Mouse (Mus musculus) CD4-positive, CD25-positive, alpha-beta regulatory T cell, adult 2 months (primary cell): ENCODE measurements around the gene Mcf2l.
A peak's percentile ranks its signal among the peaks of the same experiment; 100 is the strongest.

ENCODE experiments used
- DNase-seq: peaks from one replicate; pipeline ENCODE4 v3.0.0-alpha.2; 2012; ENCODE audit warnings: low read depth, low spot score

The Mcf2l gene

DNA sequence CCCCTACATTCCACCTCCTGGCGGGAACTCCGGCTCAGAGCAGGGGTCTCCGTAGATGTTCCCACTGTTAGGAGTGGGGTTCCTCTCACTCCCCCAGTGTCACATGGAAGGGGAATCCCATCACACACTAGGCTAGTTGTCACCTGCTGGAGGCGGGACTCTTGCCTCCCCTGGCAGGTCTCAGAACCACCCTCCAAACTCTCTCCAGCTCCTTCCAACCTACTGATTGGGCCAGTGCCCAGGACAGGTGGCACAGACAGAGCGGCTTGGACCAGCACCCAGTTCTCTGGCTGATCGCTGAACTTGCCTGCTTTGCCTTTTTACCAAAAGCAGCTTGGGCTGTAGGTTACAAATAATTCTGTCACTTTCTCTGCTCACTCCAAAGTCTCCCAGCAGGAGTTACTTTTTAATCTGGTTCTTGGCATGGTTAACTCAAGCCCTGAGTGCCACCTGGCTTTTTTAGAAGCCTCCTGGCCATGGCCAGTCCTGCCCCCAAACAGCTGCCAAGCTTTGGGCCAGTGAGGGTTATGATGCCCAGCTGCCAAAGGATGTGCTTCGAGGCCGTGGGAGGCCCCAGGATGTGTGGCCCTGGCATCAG, 687 bp downstream of the Mcf2l start:
- peak; percentile 18 for DNase-seq

DNA sequence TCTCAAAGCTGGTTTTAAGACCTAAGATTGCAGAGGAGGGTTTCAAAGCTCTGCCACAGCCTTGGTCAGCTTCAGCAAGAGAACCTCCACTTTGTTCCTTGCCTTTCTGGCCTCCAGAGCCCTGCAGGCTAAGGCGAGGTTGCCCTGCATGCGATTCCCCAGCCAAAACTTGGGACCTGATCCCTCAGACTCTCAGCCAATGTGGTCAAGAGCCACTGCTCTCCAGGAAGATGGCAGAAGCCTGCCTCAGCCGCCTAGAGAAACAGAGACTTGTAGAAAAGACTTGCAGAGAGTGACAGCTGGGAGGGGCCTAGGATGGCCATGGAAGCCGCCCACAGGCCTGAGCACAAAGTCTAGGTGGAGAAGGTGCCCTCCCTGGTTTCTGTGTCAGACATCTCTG, 1.4 kb downstream of the Mcf2l start:
- no peak for DNase-seq

DNA sequence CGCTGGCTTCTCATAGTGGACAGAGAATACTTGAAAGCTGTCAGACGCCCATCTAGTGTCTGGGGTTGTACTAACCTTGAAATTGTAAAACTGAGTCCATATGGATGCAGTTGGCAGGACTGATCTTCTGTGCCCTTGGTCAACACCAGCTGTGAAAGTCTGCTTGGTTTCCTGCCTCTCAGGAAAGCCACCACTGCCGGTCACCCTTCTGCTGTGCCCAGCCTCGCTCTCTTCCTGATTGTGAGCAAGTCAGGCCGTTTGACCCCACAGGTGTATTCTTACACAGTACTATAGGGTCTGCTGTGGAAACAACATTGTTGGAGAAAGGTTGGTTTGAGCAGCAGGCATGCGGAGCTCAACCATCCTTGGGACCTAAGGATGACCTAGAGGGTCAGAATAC, 3.5 kb downstream of the Mcf2l start:
- DNase-seq = no peak

DNA sequence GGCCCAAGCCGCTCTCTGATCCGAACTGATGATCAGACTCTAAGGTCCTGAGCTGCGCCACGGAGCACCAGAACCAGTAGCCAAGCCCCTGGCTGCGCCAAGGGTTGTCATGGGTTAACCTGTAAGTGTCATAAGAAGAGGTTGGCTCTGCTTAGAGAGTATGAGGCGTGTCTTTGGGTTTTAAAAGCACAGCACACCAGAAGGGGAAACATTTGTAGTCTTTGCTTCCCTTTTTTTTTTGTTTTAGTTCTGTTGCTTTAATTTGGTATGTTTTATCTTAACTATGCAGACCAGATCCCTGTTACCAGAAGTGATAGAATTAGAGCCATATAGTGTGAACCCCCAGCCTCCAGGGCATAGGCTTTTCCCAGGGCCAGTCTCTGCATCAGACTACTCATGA, 6.6 kb downstream of the Mcf2l start:
- no peak for DNase-seq

DNA sequence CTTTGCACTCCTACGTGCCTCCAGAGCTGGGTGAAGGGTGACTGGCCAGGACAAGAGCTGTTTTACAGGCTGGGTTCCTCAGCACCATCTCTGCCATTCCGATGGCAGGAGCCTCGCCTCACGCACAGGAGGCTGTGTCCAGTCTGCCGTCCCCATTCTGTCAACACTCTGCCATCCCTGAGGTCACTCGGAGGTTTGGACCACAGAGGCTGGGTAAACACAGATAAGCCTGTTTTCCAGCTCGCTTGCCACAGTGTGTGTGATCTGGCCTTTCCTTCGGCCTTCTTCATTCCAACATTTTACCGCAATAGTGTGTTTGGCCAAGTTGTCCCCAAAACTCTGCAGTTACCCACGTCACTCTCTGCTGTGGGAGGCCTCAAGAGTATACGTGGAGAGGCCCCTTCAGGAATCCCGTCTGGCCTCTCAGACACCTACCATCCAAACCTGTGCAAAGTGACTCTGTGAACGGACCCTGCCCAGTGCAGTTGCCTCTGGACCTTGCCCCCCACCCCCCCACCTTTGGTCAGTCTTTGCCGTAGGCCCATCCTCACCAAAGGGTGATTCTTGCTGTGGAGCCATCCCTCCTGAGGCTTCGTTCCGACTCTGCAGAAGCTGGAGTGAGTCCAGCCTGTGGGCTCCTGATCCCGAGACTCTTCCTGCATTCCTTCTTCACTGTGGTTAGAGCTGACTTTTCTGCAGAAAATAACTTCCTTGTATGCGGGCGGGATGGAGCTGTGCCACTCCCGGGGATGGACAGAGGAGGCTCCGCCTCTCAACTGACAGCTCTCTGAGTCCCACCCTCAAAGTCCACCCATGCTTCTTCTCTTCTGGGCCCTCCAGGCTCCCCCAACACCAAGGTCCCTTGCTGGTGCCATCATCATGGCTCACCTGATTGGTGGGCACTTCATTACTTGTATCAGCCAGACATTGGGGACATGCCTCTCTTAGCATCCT, 9.7 kb downstream of the Mcf2l start:
- no peak for DNase-seq

DNA sequence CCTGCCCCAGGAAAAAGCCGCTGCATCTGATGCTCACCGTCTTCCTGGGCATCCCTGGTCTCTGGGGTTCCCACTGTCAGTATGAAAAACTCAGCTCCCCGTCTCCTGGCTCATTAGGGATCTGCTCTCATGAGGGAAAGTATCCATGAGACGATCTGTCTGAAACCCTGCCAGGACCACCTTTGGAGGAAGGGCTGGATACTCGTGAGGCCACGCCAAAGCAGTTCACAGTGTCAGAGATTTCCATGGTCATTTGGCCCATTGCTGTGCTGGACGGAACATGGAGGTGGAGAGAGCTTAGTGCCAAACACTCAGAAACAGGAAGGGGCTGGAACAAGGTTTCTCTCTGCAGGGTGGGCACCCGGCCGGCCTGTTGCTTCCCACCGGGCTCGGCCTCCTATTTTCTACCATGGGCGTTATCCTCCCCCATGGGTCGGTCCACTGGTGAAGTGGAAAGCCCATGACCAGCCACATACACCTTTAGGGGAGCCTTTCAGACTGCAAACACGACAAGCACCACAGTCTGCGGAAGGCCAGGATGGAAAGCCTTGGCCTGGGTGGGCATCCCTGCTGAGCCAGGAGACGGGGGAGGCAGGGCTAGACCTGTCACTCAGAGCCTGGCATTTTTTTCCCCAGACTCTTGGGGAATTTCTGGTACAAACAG, 14.3 kb downstream of the Mcf2l start:
- DNase-seq = no peak

DNA sequence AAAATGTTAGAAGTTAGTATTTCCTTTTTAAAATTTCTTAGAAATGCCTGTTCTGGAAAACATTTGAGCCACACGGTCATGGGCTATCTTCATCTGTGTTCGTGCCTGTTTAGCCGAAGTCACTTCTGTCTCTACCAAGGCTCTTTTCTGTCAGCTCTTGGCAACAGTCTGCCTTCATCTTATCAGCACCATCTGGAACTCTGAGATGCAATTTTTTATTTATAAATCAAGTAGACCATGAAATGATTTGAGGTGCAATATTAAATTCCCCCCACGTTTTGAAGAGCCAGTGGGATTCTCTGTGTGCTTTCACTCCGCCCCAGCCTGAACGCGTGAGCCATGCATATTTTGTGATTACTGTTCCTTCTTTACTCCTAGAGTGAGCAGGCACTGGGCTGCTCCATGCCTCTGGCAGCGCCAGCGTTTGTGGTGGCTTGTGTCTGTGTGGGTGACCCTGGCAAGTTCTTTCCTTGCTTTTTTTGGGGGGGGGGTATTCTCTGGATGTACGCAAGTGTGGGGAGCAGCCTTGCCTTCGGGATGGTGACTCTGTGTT, 15.5 kb downstream of the Mcf2l start:
- no peak for DNase-seq

DNA sequence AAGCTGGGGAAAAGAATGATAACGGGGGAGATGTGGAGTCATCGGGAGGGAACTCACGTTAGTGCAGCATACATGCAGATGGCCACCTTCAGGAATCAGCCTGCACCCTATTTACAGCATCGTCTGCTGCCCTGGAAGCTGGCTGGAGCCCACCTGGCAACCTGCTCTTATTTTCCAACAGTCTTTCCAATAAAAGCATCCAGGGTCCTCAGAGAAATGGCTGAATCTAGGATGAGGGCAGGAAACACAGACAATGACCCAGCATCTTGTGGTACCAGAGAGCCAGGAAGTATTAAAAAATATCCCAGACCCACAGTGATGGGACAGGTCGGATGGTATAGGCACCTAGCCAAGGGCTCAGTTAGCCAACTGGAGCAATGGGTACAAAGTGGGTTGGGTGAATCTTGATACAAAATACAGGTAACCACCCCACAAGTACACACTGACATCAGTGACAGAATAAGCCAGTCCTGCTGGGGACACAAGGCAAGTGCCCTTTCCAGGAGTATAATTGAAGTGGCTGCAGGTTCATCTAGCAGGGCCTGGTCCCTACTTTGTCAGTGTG, 19.4 kb downstream of the Mcf2l start:
- DNase-seq = no peak

DNA sequence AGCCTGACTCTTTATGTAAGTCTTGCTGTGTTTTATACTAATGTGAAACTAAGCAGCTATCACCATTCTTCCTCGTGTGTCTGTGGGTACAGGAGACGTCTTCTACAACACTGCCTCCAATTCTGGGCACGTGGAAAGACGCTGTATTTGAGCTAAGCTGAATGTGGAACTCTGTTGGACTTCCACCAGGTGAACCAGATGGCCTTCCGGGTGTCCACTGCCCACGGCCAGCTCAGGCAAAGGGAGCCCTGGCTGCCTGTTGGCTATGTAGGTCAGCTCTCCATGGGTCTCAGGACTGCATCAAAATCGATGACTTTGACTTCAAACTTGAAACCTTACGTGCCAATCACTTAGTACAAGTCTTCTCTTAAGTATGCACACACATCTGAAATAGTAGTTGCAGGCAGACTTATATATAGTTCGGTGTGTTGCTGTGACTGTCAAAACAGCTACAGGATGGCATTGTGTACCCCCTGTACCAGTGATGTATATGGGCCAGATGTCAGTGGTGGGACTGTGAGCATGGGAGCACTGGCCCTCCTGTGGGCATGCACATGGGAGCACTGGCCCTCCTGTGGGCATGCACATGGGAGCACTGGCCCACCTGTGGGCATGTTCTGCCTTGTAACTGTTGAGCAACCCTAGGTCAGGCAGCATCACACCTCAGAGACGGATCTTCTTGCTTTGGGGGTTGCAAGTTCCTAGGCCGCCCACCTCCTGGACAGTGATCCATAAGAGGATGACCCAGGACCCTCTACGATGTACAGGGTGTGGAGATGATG, 20.4 kb downstream of the Mcf2l start:
- no peak for DNase-seq

DNA sequence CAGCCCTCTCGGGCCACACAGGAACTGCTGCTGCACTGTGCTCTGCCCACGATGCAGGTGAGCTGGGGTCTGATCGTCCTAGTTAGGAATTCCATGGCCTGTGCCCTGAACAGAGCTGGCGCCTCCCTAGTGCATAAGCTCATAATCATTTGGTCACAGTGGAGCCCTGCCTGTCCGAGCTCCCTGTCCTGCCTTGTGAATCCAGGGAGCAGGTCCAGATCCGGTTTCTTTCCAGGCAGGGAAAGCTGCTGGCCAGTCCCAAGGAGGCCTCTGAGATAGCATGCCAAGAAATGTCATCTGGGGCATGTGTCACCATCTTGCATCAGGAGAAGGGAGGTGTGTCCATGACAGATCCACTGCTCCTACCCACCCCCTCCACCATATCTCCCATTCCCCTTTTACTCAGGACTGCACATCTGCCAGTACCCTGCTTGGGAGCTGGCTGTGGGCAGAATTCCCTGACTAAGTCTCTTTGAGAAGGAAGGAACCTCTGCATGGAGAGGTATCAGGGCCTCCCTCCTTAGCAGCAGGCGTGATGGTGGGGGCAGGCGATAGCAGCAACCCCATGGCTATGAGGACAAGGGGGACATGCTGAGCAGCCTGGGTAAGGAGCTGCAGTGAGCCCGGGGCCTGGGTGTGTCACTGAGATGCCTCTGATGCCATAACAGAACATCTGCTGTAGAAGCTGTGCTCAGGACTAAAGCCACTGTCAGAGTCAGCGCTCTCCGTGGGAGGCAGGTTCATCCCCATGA, 21.4 kb downstream of the Mcf2l start:
- no peak for DNase-seq

DNA sequence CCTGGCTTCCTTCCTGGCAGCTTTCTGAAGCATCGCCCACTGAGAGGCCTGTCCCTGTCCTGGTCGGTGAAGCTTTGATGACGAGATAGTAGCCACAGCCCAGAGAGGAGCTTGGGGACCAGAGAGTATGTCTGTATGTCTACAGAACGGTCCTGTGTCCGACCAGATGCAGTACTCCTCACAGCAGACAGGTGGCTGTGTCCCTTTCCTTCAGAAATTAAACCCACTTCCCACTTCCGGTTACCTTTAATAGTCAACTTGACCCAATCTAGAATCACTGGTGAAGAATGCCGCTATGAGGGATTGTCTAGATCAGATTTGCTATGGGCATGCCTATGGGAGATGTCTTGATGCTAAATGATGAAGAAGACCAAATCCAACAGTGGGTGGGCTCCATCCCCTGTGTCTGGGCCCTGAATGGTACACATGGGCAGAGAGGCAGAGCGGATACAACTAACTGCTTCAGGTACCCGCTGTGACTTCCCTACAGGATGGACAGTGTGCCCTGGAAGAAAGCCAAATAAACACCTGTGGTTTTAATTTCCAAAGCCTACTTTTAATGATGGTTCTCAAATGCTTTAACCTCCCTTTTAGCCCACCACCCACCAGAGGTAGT, 22.0 kb downstream of the Mcf2l start:
- DNase-seq = no peak

DNA sequence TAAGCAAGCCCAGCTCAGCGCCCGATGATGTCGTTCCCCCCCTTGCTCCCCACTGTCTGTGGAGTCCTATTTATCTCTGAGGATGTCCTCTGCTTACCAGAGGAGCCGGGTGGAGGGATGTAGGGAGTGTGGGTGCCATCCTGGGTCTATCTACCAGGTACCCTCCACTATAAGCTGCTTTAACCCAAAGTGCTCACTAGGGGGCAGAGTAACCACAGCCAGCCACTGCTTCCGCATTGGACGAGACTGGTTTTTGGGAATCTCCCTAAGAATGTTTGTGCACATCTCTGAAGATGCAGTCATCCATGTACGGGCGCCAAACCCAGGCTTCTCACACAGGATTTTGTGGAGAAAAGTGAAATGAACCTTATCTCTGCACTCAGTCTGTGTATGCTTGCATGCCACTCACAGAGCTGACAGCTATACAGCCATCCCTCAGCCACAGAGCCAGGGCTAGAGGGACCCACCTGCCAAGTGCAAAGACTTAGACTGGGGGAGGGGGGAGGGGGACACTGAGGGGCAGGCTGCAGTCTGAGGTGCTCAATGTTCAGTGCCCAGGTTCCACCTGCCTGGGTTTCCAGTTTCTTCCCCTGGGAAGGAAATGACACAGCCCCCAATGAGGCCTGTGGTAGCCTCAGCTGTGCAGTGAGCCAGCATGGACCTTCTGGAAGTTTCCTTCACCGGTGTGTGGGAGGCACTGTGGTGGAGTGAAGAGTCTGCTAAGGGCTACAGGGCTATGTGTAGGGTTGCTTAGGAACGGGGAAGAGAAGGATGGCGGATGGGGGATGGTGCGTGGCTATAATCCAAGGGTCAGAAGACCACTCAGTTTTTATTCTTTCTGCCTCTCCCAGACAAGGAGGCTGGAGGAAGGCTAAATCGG, 23.1 kb downstream of the Mcf2l start:
- peak; percentile 44 for DNase-seq

DNA sequence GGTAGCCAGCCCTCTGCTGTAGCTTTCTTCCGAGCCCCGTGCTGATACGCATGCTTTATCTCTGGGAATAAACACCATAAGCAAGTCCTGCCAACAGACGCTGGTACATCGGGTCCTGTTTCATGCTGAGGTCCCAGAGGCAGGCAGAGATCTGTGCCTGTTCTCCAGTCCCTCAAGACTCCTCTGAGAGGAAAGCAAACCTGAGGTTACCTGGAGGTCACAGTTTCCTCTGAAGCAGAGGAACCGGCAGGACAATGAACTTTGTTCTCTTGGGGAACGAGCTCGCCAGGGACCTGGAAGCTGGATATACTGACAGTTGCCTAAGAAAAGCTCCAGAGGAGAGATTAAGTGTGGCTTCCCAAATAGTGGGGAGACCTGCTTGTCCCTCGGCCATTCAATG, 24.2 kb downstream of the Mcf2l start:
- no peak for DNase-seq

DNA sequence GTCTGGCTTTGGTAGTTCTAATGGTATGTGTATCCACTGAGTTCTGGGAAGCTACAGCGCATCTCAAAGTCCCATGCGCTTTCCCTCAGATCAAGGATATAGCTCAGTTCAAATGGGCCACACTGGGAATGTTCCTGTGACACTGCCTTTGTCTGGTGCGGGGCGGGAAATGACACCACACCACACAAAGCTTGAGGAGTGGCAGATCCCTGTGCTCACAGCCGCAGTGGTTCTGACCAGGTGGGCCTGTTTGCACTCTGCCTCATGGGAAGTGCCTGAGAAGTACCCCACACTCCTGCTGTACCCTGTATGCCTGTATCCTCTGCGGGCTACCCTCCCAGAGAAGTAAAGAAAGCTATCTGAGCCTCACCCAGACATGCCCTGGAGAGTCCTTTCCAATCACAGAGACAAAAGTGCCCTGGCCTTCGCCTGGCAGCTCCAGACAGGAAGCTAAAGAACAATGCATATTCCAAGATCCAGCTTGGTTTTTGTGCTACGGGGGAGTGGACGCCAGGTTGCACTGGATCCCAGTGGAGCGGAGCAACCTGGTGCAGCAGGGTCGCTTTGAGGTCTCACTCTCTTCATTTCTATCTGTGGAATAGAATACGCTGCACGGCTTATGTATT, 30.3 kb downstream of the Mcf2l start:
- DNase-seq = no peak

DNA sequence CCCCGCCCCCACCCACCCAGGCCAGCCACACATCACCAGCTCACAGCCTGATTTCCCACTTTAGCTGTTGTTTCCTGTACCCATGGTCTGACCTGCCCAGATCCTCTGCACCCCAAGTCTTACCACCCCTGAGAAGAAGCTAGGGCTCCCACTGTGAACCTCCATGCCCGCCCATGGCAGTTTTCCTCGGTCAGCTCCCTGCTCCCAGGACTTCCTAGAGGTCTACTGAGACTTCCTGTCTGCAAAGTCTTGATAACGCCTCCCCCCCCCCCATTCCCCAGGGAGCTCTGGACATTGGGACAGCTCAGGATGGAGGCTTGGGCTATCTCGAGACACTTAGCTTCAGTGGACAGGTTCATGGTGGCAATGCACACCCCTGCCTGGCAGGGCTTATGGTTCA, 31.5 kb downstream of the Mcf2l start:
- DNase-seq = no peak

DNA sequence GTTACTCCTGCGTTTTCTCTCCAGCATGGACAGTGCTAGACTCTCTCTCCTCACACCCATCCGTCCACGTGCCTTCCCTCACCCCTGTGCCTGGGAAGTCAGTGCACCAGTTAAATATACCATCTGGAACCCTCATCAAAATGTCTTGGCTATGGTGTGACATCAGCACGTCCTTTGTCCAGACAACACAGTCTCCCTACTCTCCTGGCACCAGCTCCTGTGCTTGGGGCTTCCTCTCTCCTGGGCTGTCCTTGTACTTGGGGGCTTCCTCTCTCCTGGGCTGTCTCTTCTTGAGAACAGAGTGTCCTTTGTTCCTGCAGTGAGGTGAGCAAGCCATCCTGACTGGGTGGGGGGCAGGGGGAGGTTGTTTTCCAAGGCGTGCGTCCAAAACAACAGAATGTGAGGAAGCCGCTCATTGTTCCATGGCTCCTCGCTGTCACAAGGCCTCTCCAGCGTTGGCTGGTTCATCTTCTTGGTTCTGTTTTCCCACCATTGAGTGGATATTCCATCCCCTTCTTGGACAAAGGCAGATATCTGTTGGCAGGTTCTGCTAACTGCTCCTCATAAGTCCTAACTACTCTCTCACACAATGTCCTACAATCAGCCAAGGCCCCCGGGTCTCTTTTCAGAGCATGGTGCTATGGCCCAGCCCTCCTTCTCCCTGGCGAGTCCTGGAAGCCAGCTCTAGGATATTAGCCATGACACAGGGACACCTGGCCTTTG, 32.2 kb downstream of the Mcf2l start:
- no peak for DNase-seq

DNA sequence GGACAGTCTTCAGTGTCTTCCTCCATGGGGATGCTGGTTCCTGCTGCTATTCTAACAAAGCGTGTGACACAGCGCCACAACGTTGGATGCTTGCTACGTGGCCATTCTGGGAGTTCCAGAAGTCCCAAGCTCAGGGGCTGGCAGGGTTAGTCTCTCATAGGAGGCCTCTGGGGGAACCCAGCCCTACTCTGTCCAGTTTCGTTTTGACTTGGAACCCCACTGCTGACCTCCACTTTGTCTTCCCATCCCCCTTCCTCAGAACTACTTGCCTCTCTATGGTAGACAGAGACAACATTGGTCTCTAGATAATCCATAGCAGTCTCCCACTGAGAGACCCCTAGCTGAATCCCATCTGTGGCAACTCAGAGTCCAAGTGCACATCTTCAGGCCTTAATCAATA, 33.0 kb downstream of the Mcf2l start:
- DNase-seq = no peak

DNA sequence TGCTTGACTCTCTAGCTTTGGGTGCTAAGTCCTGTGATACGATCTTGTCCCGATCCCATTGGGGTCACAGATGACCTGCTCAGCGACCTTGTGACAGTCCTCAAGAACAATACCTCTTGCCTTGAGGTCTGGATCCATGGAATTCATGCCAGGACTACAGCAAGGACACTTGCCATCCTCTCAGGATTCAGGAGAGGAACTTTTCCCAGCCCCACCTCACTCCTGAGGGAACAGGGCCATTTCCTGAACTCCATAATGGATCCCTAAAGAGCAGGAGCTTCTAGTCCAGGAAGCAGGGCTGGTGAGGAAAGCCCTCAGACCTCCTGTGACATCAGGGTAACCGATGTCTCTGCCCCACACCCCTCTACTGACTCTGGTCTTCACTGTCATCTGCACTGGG, 34.1 kb downstream of the Mcf2l start:
- no peak for DNase-seq
